Mouse (Mus musculus): ENCODE data around the gene Spast. TPM values are rescaled to one million over a fixed set of nuclear protein-coding genes. Genes with fewer than 3 reads are reported as not detected.
A peak's percentile ranks its signal among the peaks of the same experiment; 100 is the strongest.
"Not testable (repeated sequence)": the region's sequence is repeated elsewhere in the genome, so short reads cannot be mapped to it uniquely, and the experiment has no call there.

The Spast gene
- polyA plus RNA-seq, 1 experiment from 2014 or later = 21.0 TPM

- ATAC-seq (ENCODE audit: insufficient number of reproducible peaks, insufficient read depth, low FRiP score, low read depth) = no peak
- Histone ChIP-seq H3K4me2 (replicated peaks; ENCODE audit: low read depth, low read length) (peak overlapping the region; percentile 47), H3K4me1 (ENCODE audit: control insufficient read depth, insufficient read depth, low read length) (peaks cover 9% of the 10 kb centered on the region; the same call in 1 of the 2 replicates), H3K9me3 (ENCODE audit: control insufficient read depth, low read depth, low read length) (no peaks in the 10 kb centered on the region), H3K4me3 (ENCODE audit: low read depth, low read length) (peak overlapping the region; percentile 87), H3K27ac (ENCODE audit: low read length) (peak overlapping the region; percentile 98), H3K36me3 (ENCODE audit: control insufficient read depth, insufficient read depth, low read length) (peaks cover 8% of the 10 kb centered on the region; the same call in 1 of the 2 replicates), H3K9ac (replicated peaks; ENCODE audit: low read depth, low read length) (peak overlapping the region; percentile 96), H3K27me3 (ENCODE audit: control insufficient read depth, insufficient read depth, low read length) (no peaks in the 10 kb centered on the region)
- 40% methylated on average over 11 of the region's 11 CpGs for WGBS
Measured at GRCm38 (mm10) chr17:74296076-74296823, 42.5 kb upstream of the Spast start.

- not testable (repeated sequence) for ATAC-seq (ENCODE audit: insufficient number of reproducible peaks, insufficient read depth, low FRiP score, low read depth); H3K9ac ChIP-seq (replicated peaks; ENCODE audit: low read depth, low read length); H3K4me3 ChIP-seq (ENCODE audit: low read depth, low read length); H3K4me1 ChIP-seq (ENCODE audit: control insufficient read depth, insufficient read depth, low read length); H3K4me2 ChIP-seq (replicated peaks; ENCODE audit: low read depth, low read length); H3K27ac ChIP-seq (ENCODE audit: low read length); H3K9me3 ChIP-seq (ENCODE audit: control insufficient read depth, low read depth, low read length); H3K27me3 ChIP-seq (ENCODE audit: control insufficient read depth, insufficient read depth, low read length)
- H3K36me3 ChIP-seq (ENCODE audit: control insufficient read depth, insufficient read depth, low read length) = peaks cover 13% of the 10 kb centered on the region
- 90% methylated on average over 5 of the region's 5 CpGs for WGBS
Measured at GRCm38 (mm10) chr17:74296991-74297390, 41.8 kb upstream of the Spast start.

- no peak overlapping the region for H3K4me2 ChIP-seq (replicated peaks; ENCODE audit: low read depth, low read length)
- ATAC-seq (ENCODE audit: insufficient number of reproducible peaks, insufficient read depth, low FRiP score, low read depth) = no peak
- H3K27ac ChIP-seq (ENCODE audit: low read length) = no peak overlapping the region
- peaks cover 15% of the 10 kb centered on the region for H3K36me3 ChIP-seq (ENCODE audit: control insufficient read depth, insufficient read depth, low read length)
- H3K9ac ChIP-seq (replicated peaks; ENCODE audit: low read depth, low read length) = no peak overlapping the region
- no peaks in the 10 kb centered on the region for H3K9me3 ChIP-seq (ENCODE audit: control insufficient read depth, low read depth, low read length)
- H3K4me3 ChIP-seq (ENCODE audit: low read depth, low read length) = no peak overlapping the region
- WGBS = 90% methylated on average over 5 of the region's 5 CpGs
- no peaks in the 10 kb centered on the region for H3K27me3 ChIP-seq (ENCODE audit: control insufficient read depth, insufficient read depth, low read length)
- no peaks in the 10 kb centered on the region for H3K4me1 ChIP-seq (ENCODE audit: control insufficient read depth, insufficient read depth, low read length)
Measured at GRCm38 (mm10) chr17:74300089-74300488, 38.7 kb upstream of the Spast start.

- WGBS = 86% methylated on average over 4 of the region's 4 CpGs
- H3K4me1 ChIP-seq (ENCODE audit: control insufficient read depth, insufficient read depth, low read length) = no peaks in the 10 kb centered on the region
- H3K4me3 ChIP-seq (ENCODE audit: low read depth, low read length) = no peak overlapping the region
- peaks cover 28% of the 10 kb centered on the region for H3K36me3 ChIP-seq (ENCODE audit: control insufficient read depth, insufficient read depth, low read length)
- H3K27ac ChIP-seq (ENCODE audit: low read length) = no peak overlapping the region
- H3K4me2 ChIP-seq (replicated peaks; ENCODE audit: low read depth, low read length) = no peak overlapping the region
- H3K9me3 ChIP-seq (ENCODE audit: control insufficient read depth, low read depth, low read length) = no peaks in the 10 kb centered on the region
- H3K9ac ChIP-seq (replicated peaks; ENCODE audit: low read depth, low read length) = no peak overlapping the region
- ATAC-seq (ENCODE audit: insufficient number of reproducible peaks, insufficient read depth, low FRiP score, low read depth) = no peak
- H3K27me3 ChIP-seq (ENCODE audit: control insufficient read depth, insufficient read depth, low read length) = no peaks in the 10 kb centered on the region
Measured at GRCm38 (mm10) chr17:74304060-74304459, 34.7 kb upstream of the Spast start.

GRCm38 (mm10) chr17:74305616-74306015 is 33.2 kb upstream of the Spast start:
- WGBS = 88% methylated on average over 4 of the region's 4 CpGs

GRCm38 (mm10) chr17:74306021-74306420 is 32.8 kb upstream of the Spast start:
- no peak overlapping the region for H3K4me2 ChIP-seq (replicated peaks; ENCODE audit: low read depth, low read length)
- H3K4me3 ChIP-seq (ENCODE audit: low read depth, low read length) = no peak overlapping the region
- no peaks in the 10 kb centered on the region for H3K27me3 ChIP-seq (ENCODE audit: control insufficient read depth, insufficient read depth, low read length)
- ATAC-seq (ENCODE audit: insufficient number of reproducible peaks, insufficient read depth, low FRiP score, low read depth) = no peak
- H3K9me3 ChIP-seq (ENCODE audit: control insufficient read depth, low read depth, low read length) = no peaks in the 10 kb centered on the region
- H3K9ac ChIP-seq (replicated peaks; ENCODE audit: low read depth, low read length) = no peak overlapping the region
- H3K27ac ChIP-seq (ENCODE audit: low read length) = no peak overlapping the region
- no peaks in the 10 kb centered on the region for H3K4me1 ChIP-seq (ENCODE audit: control insufficient read depth, insufficient read depth, low read length)
- WGBS = 90% methylated on average over 1 of the region's 1 CpGs
- H3K36me3 ChIP-seq (ENCODE audit: control insufficient read depth, insufficient read depth, low read length) = peaks cover 33% of the 10 kb centered on the region

More at GRCm38 (mm10) chr17:74305616-74306015, 33.2 kb upstream of the Spast start:
- H3K4me2 ChIP-seq (replicated peaks; ENCODE audit: low read depth, low read length) = no peak overlapping the region
- H3K4me3 ChIP-seq (ENCODE audit: low read depth, low read length) = no peak overlapping the region
- H3K27ac ChIP-seq (ENCODE audit: low read length) = no peak overlapping the region
- no peak for ATAC-seq (ENCODE audit: insufficient number of reproducible peaks, insufficient read depth, low FRiP score, low read depth)
- no peaks in the 10 kb centered on the region for H3K4me1 ChIP-seq (ENCODE audit: control insufficient read depth, insufficient read depth, low read length)
- no peak overlapping the region for H3K9ac ChIP-seq (replicated peaks; ENCODE audit: low read depth, low read length)
- H3K36me3 ChIP-seq (ENCODE audit: control insufficient read depth, insufficient read depth, low read length) = peaks cover 33% of the 10 kb centered on the region
- no peaks in the 10 kb centered on the region for H3K9me3 ChIP-seq (ENCODE audit: control insufficient read depth, low read depth, low read length)
- no peaks in the 10 kb centered on the region for H3K27me3 ChIP-seq (ENCODE audit: control insufficient read depth, insufficient read depth, low read length)

- peak overlapping the region; percentile 83 for H3K4me3 ChIP-seq (ENCODE audit: low read depth, low read length)
- peaks cover 5% of the 10 kb centered on the region; the same call in 1 of the 2 replicates for H3K4me1 ChIP-seq (ENCODE audit: control insufficient read depth, insufficient read depth, low read length)
- WGBS = under 1% methylated on average over 45 of the region's 45 CpGs
- peak overlapping the region; percentile 64 for H3K4me2 ChIP-seq (replicated peaks; ENCODE audit: low read depth, low read length)
- no peaks in the 10 kb centered on the region for H3K27me3 ChIP-seq (ENCODE audit: control insufficient read depth, insufficient read depth, low read length)
- H3K36me3 ChIP-seq (ENCODE audit: control insufficient read depth, insufficient read depth, low read length) = peaks cover 14% of the 10 kb centered on the region
- no peak for ATAC-seq (ENCODE audit: insufficient number of reproducible peaks, insufficient read depth, low FRiP score, low read depth)
- H3K9ac ChIP-seq (replicated peaks; ENCODE audit: low read depth, low read length) = peak overlapping the region; percentile 74
- H3K27ac ChIP-seq (ENCODE audit: low read length) = peak overlapping the region; percentile 87
- H3K9me3 ChIP-seq (ENCODE audit: control insufficient read depth, low read depth, low read length) = no peaks in the 10 kb centered on the region
Measured at GRCm38 (mm10) chr17:74315445-74316308, 23.1 kb upstream of the Spast start.

GRCm38 (mm10) chr17:74316309-74316863 is 22.4 kb upstream of the Spast start:
- no peaks in the 10 kb centered on the region for H3K27me3 ChIP-seq (ENCODE audit: control insufficient read depth, insufficient read depth, low read length)
- H3K4me2 ChIP-seq (replicated peaks; ENCODE audit: low read depth, low read length) = peak overlapping the region; percentile 76
- H3K9me3 ChIP-seq (ENCODE audit: control insufficient read depth, low read depth, low read length) = no peaks in the 10 kb centered on the region
- H3K4me3 ChIP-seq (ENCODE audit: low read depth, low read length) = peak overlapping the region; percentile 83
- H3K27ac ChIP-seq (ENCODE audit: low read length) = peak overlapping the region; percentile 87
- under 1% methylated on average over 48 of the region's 48 CpGs for WGBS
- H3K4me1 ChIP-seq (ENCODE audit: control insufficient read depth, insufficient read depth, low read length) = peaks cover 5% of the 10 kb centered on the region; the same call in 1 of the 2 replicates
- H3K36me3 ChIP-seq (ENCODE audit: control insufficient read depth, insufficient read depth, low read length) = peaks cover 14% of the 10 kb centered on the region
- H3K9ac ChIP-seq (replicated peaks; ENCODE audit: low read depth, low read length) = peak overlapping the region; percentile 74
- ATAC-seq (ENCODE audit: insufficient number of reproducible peaks, insufficient read depth, low FRiP score, low read depth) = peak; percentile 94

Data from stomach, embryonic 14.5 days (tissue).